28 mouse cellular contexts compared by ENCODE assay signal in the genomic region with DNA sequence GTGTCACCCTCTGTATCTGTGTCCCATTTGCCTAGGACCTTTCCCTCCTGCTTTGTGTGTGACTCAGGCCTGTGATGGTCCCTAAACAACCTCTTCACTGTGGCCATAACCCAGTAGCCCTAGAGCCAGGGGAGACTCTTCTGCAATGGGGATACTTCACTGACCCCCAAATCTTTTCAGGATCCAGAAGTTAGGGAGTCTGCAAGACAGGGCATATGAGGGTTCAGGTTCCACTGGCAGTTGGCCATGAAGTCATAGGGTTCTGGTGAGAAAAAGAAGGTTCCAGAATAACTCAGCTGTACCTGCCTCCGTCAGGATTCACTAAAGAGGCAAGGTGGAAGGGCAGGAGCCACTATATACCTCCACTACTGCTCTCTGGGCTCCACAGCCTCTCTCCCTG. TPM values are rescaled to one million over a fixed set of nuclear protein-coding genes. Genes with fewer than 3 reads are reported as not detected.
DNase-seq lines count a peak whose midpoint lies in the region; ATAC-seq lines count a peak whose summit lies in the region.
"Had no signal": no experiment of that assay in that cellular context is flagged by ENCODE, and none has a peak within 500 bp of the region (broad histone marks: within the 10 kb centered on the region; RNA-seq: fewer than 3 reads in every experiment).

A gene (plus strand): TSS at position 301 of the 400 bp plus-strand sequence.

- H3K36me3 ChIP-seq in limb, embryonic 12.5 days = peaks cover 40% of the 10 kb centered on the region
- peaks cover 43% of the 10 kb centered on the region for H3K36me3 ChIP-seq in limb, embryonic 10.5 days
- peaks cover 49% of the 10 kb centered on the region for H3K36me3 ChIP-seq in neural tube, embryonic 13.5 days
- H3K36me3 ChIP-seq in neural tube, embryonic 15.5 days = peaks cover 39% of the 10 kb centered on the region
- H3K36me3 ChIP-seq in embryonic facial prominence, embryonic 14.5 days (ENCODE audit: control insufficient read depth, insufficient read depth, low read length) = peaks cover 46% of the 10 kb centered on the region; the same call in 1 of the 2 replicates
- H3K36me3 ChIP-seq in stomach, embryonic 16.5 days (ENCODE audit: control insufficient read depth, insufficient read depth, low read length) = peaks cover 4% of the 10 kb centered on the region
- peaks cover 25% of the 10 kb centered on the region for H3K36me3 ChIP-seq in hindbrain, embryonic 16.5 days (ENCODE audit: control insufficient read depth, insufficient read depth, low read length)

- 88% methylated on average over 1 of the region's 1 CpGs for WGBS in limb, embryonic 12.5 days
- 83% methylated on average over 1 of the region's 1 CpGs for WGBS in limb, embryonic 10.5 days
- 88% methylated on average over 1 of the region's 1 CpGs for WGBS in neural tube, embryonic 13.5 days
- WGBS in neural tube, embryonic 15.5 days = 80% methylated on average over 1 of the region's 1 CpGs
- WGBS in embryonic facial prominence, embryonic 14.5 days = 100% methylated on average over 1 of the region's 1 CpGs
- 95% methylated on average over 1 of the region's 1 CpGs for WGBS in stomach, embryonic 16.5 days
- WGBS in hindbrain, embryonic 16.5 days = 82% methylated on average over 1 of the region's 1 CpGs

- DNase-seq in limb, embryonic 10.5 days (ENCODE audit: low spot score) = no peak
- no peak for DNase-seq in embryonic facial prominence, embryonic 14.5 days (ENCODE audit: low spot score)
- DNase-seq: adrenal gland, postnatal 10 days; adrenal gland, postnatal 36 days; B cell, adult 2 months; cerebellum, adult 18-20 months; cerebellum, adult 9-10 months; gastrocnemius, postnatal 10 days; gastrocnemius, postnatal 36 days; heart, adult 2 months; heart, postnatal 14 days; heart, postnatal 4 days had no signal

- ATAC-seq in limb, embryonic 12.5 days (ENCODE audit: insufficient number of reproducible peaks, insufficient read depth, low FRiP score, low TSS enrichment, low read depth) = no peak
- no peak for ATAC-seq in neural tube, embryonic 13.5 days (ENCODE audit: low read depth)
- ATAC-seq in neural tube, embryonic 15.5 days (ENCODE audit: low FRiP score) = no peak
- ATAC-seq in embryonic facial prominence, embryonic 14.5 days (ENCODE audit: low read depth) = no peak
- ATAC-seq in stomach, embryonic 16.5 days (ENCODE audit: insufficient read depth, low FRiP score) = no peak
- ATAC-seq in hindbrain, embryonic 16.5 days = no peak
- ATAC-seq: forebrain, embryonic 13.5 days; forebrain, embryonic 16.5 days; Patski had no signal

- H3K4me1 ChIP-seq in limb, embryonic 12.5 days (replicated peaks) = no peaks in the 10 kb centered on the region
- H3K4me1 ChIP-seq in limb, embryonic 10.5 days = 0 out of 2 replicates have a peak, but pooled peaks cover 3% of the 10 kb centered on the region
- no peaks in the 10 kb centered on the region for H3K4me1 ChIP-seq in neural tube, embryonic 13.5 days (replicated peaks)
- no peaks in the 10 kb centered on the region for H3K4me1 ChIP-seq in neural tube, embryonic 15.5 days
- no peaks in the 10 kb centered on the region for H3K4me1 ChIP-seq in embryonic facial prominence, embryonic 14.5 days (ENCODE audit: control insufficient read depth, insufficient read depth, low read length)
- H3K4me1 ChIP-seq in stomach, embryonic 16.5 days (ENCODE audit: control insufficient read depth, insufficient read depth, low read length) = peaks cover 5% of the 10 kb centered on the region; the same call in 1 of the 2 replicates
- no peaks in the 10 kb centered on the region for H3K4me1 ChIP-seq in hindbrain, embryonic 16.5 days (ENCODE audit: control insufficient read depth, insufficient read depth, low read depth, low read length)
- H3K4me1 ChIP-seq: embryonic facial prominence, embryonic 12.5 days; forebrain, embryonic 10.5 days; forebrain, embryonic 13.5 days had no signal

- no peak within 1 kb of the TSS for H3K27ac ChIP-seq in limb, embryonic 12.5 days
- no peak within 1 kb of the TSS for H3K27ac ChIP-seq in limb, embryonic 10.5 days
- no peak within 1 kb of the TSS for H3K27ac ChIP-seq in neural tube, embryonic 13.5 days (replicated peaks)
- H3K27ac ChIP-seq in neural tube, embryonic 15.5 days (replicated peaks) = no peak within 1 kb of the TSS
- no peak within 1 kb of the TSS for H3K27ac ChIP-seq in embryonic facial prominence, embryonic 14.5 days (replicated peaks; ENCODE audit: low read depth, low read length)
- H3K27ac ChIP-seq in stomach, embryonic 16.5 days (ENCODE audit: low read length) = 0 out of 2 replicates have a peak within 1 kb of the TSS, but pooled peaks have one; percentile 1
- H3K27ac ChIP-seq in hindbrain, embryonic 16.5 days (ENCODE audit: low read depth, low read length) = no peak within 1 kb of the TSS
- H3K27ac ChIP-seq: embryonic facial prominence, embryonic 12.5 days; forebrain, embryonic 10.5 days; forebrain, embryonic 13.5 days; heart, adult 2 months; heart, embryonic 10.5 days; heart, embryonic 13.5 days; hindbrain, embryonic 14.5 days had no signal

- H3K9ac ChIP-seq in limb, embryonic 12.5 days (replicated peaks) = peak within 1 kb of the TSS; percentile 23; the same call in 1 of the 2 replicates
- H3K9ac ChIP-seq in neural tube, embryonic 13.5 days = peak within 1 kb of the TSS; percentile 3; the same call in 1 of the 2 replicates
- H3K9ac ChIP-seq in neural tube, embryonic 15.5 days (replicated peaks) = no peak within 1 kb of the TSS
- H3K9ac ChIP-seq in embryonic facial prominence, embryonic 14.5 days (ENCODE audit: low read depth, low read length) = peak within 1 kb of the TSS; percentile 14; the same call in 1 of the 2 replicates
- no peak within 1 kb of the TSS for H3K9ac ChIP-seq in stomach, embryonic 16.5 days (ENCODE audit: low read length)
- no peak within 1 kb of the TSS for H3K9ac ChIP-seq in hindbrain, embryonic 16.5 days (ENCODE audit: low read depth, low read length)
- H3K9ac ChIP-seq: embryonic facial prominence, embryonic 12.5 days; forebrain, embryonic 13.5 days; heart, embryonic 13.5 days; hindbrain, embryonic 14.5 days had no signal

- no peaks in the 10 kb centered on the region for H3K9me3 ChIP-seq in limb, embryonic 12.5 days
- no peaks in the 10 kb centered on the region for H3K9me3 ChIP-seq in limb, embryonic 10.5 days (replicated peaks)
- H3K9me3 ChIP-seq in neural tube, embryonic 13.5 days = no peaks in the 10 kb centered on the region
- no peaks in the 10 kb centered on the region for H3K9me3 ChIP-seq in neural tube, embryonic 15.5 days (replicated peaks)
- no peaks in the 10 kb centered on the region for H3K9me3 ChIP-seq in embryonic facial prominence, embryonic 14.5 days (ENCODE audit: control insufficient read depth, low read length)
- H3K9me3 ChIP-seq in stomach, embryonic 16.5 days (replicated peaks; ENCODE audit: control insufficient read depth, low read length) = no peaks in the 10 kb centered on the region
- no peaks in the 10 kb centered on the region for H3K9me3 ChIP-seq in hindbrain, embryonic 16.5 days (ENCODE audit: control insufficient read depth, low read length)
- H3K9me3 ChIP-seq: embryonic facial prominence, embryonic 12.5 days; forebrain, embryonic 10.5 days; forebrain, embryonic 13.5 days; G1E; heart, embryonic 10.5 days; heart, embryonic 13.5 days had no signal

- H3K4me3 ChIP-seq in limb, embryonic 12.5 days (replicated peaks) = no peak within 1 kb of the TSS
- H3K4me3 ChIP-seq in limb, embryonic 10.5 days = no peak within 1 kb of the TSS
- H3K4me3 ChIP-seq in neural tube, embryonic 13.5 days = no peak within 1 kb of the TSS
- H3K4me3 ChIP-seq in neural tube, embryonic 15.5 days (replicated peaks) = no peak within 1 kb of the TSS
- H3K4me3 ChIP-seq in embryonic facial prominence, embryonic 14.5 days (ENCODE audit: low read depth, low read length) = no peak within 1 kb of the TSS
- H3K4me3 ChIP-seq in stomach, embryonic 16.5 days (replicated peaks; ENCODE audit: low read length) = no peak within 1 kb of the TSS
- H3K4me3 ChIP-seq in hindbrain, embryonic 16.5 days (ENCODE audit: low read length) = no peak within 1 kb of the TSS
- H3K4me3 ChIP-seq: embryonic facial prominence, embryonic 12.5 days; forebrain, embryonic 10.5 days; forebrain, embryonic 13.5 days; heart, adult 2 months; heart, embryonic 10.5 days; heart, embryonic 13.5 days had no signal

- H3K4me2 ChIP-seq in limb, embryonic 12.5 days = no peak within 1 kb of the TSS
- H3K4me2 ChIP-seq in neural tube, embryonic 13.5 days = no peak within 1 kb of the TSS
- H3K4me2 ChIP-seq in neural tube, embryonic 15.5 days = no peak within 1 kb of the TSS
- H3K4me2 ChIP-seq in embryonic facial prominence, embryonic 14.5 days (ENCODE audit: low read depth, low read length) = no peak within 1 kb of the TSS
- H3K4me2 ChIP-seq in stomach, embryonic 16.5 days (ENCODE audit: low read depth, low read length) = no peak within 1 kb of the TSS
- H3K4me2 ChIP-seq in hindbrain, embryonic 16.5 days (ENCODE audit: low read length) = no peak within 1 kb of the TSS
- H3K4me2 ChIP-seq: embryonic facial prominence, embryonic 12.5 days; forebrain, embryonic 13.5 days; heart, embryonic 13.5 days; hindbrain, embryonic 14.5 days had no signal

- no peaks in the 10 kb centered on the region for H3K27me3 ChIP-seq in limb, embryonic 12.5 days
- H3K27me3 ChIP-seq in limb, embryonic 10.5 days (ENCODE audit: low read depth, poor library complexity, severe bottlenecking) = no peaks in the 10 kb centered on the region
- H3K27me3 ChIP-seq in neural tube, embryonic 13.5 days = no peaks in the 10 kb centered on the region
- H3K27me3 ChIP-seq in neural tube, embryonic 15.5 days (replicated peaks) = no peaks in the 10 kb centered on the region
- no peaks in the 10 kb centered on the region for H3K27me3 ChIP-seq in embryonic facial prominence, embryonic 14.5 days (replicated peaks; ENCODE audit: control insufficient read depth, insufficient read depth, low read length)
- no peaks in the 10 kb centered on the region for H3K27me3 ChIP-seq in stomach, embryonic 16.5 days (ENCODE audit: control insufficient read depth, insufficient read depth, low read length)
- no peaks in the 10 kb centered on the region for H3K27me3 ChIP-seq in hindbrain, embryonic 16.5 days (replicated peaks; ENCODE audit: control insufficient read depth, insufficient read depth, low read length)
- H3K27me3 ChIP-seq: embryonic facial prominence, embryonic 12.5 days; forebrain, embryonic 13.5 days; heart, embryonic 13.5 days; Patski had no signal

RNA-seq across cellular contexts. Expression of the gene that starts here (rescaled TPM):
- polyA plus RNA-seq in limb, embryonic 12.5 days (2016; fragmentation: Nextera tagmentation; extraction: Ambion mirVana) = not detected in 2 replicates
- not detected in 2 replicates for polyA plus RNA-seq in limb, embryonic 10.5 days (2016; fragmentation: Nextera tagmentation; extraction: Ambion mirVana)
- polyA plus RNA-seq in neural tube, embryonic 13.5 days (2015; fragmentation: Nextera tagmentation; extraction: Ambion mirVana) = not detected in 2 replicates
- not detected in 2 replicates for polyA plus RNA-seq in neural tube, embryonic 15.5 days (2015; fragmentation: Nextera tagmentation; extraction: Ambion mirVana)
- polyA plus RNA-seq in embryonic facial prominence, embryonic 14.5 days (2014; fragmentation: Nextera tagmentation; extraction: Ambion mirVana) = not detected in 2 replicates
- polyA plus RNA-seq in stomach, embryonic 16.5 days (2015; fragmentation: Nextera tagmentation; extraction: Ambion mirVana) = 0.79 TPM in 2 replicates
- polyA plus RNA-seq in hindbrain, embryonic 16.5 days (2015; fragmentation: Nextera tagmentation; extraction: Ambion mirVana) = not detected in 2 replicates
- polyA plus RNA-seq: embryonic facial prominence, embryonic 12.5 days; forebrain, embryonic 10.5 days; forebrain, embryonic 13.5 days; forebrain, embryonic 16.5 days; G1E; heart, embryonic 10.5 days; heart, embryonic 13.5 days; heart, embryonic 16.5 days; hindbrain, embryonic 11.5 days; hindbrain, embryonic 14.5 days had no signal

Comparison
In these comparisons a context has a peak if more than half of its experiments do, and no peak if none do; other contexts are left out.
1. H3K9ac ChIP-seq: peak in limb, embryonic 12.5 days (single experiment), neural tube, embryonic 13.5 days (single experiment) and embryonic facial prominence, embryonic 14.5 days (single experiment); none in neural tube, embryonic 15.5 days (single experiment), stomach, embryonic 16.5 days (single experiment) and hindbrain, embryonic 16.5 days (single experiment).